Mouse (Mus musculus) layer of hippocampus, adult 11-12 months (tissue): ENCODE measurements around the gene Sspn.

ENCODE experiments used
- DNase-seq: peaks from one replicate; pipeline ENCODE4 v3.0.0; 2022; ENCODE audit warnings: low spot score

The Sspn gene

DNA sequence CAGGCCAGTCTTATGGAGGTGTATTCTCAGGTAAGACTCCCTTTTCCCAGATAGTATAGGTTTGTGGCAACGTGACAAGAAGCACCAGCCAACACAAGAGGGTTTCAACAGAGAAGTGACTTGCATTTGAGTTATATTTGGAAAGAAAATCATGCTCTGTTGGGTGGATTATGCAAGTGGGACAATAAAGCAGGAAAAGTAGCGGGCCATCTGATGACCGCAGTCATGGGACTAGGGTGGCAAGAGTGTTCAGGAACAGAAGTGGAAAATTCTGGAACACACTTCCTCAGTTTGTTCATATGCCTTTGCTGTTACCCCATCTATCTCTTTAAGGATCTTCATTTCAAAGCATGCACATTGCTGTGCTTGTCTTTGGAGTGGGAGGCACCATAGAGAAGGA is 82.9 kb downstream of the Sspn start:
- DNase-seq, result no peak
